Mouse (Mus musculus) Muller cell, postnatal 12 days (primary cell): Measurements from ENCODE around the gene Gm20532.
A peak's percentile ranks its signal among the peaks of the same experiment; 100 is the strongest.

Source experiments
- DNase-seq: peaks from one replicate; pipeline ENCODE4 v3.0.0-alpha.2; 2015; ENCODE audit errors: inconsistent ontology term

Gene Gm20532

DNA sequence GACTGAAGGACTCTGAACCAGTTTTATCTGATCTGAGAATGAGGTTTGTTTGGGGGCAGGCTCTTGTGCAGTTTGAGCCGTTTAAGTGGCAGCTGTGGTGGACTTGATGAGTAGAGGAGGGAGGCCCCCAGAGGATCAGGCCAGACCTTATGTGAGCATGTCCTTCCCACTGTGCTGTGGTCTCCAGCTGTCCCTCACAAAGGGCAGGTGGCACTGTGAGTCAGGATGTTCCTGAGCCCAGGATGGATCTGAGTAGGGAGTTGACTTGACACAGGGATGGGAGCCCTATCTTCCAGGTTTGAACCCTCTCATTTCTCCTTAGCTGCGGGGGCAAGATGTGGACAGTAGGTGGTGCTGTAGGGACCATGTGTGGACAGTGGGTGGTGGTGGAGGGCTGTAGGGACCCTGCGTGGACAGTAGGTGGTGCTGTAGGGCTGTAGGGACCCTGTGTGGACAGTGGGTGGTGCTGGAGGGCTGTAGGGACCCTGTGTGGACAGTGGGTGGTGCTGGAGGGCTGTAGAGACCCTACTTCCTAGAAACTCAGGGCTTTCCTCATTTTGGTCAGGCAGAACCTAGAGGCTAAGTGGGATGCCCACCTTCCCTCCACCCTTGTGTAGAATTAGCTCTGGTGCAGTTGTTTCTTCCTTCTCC lies 60.3 kb downstream of the Gm20532 start:
- DNase-seq: peak; percentile 92

DNA sequence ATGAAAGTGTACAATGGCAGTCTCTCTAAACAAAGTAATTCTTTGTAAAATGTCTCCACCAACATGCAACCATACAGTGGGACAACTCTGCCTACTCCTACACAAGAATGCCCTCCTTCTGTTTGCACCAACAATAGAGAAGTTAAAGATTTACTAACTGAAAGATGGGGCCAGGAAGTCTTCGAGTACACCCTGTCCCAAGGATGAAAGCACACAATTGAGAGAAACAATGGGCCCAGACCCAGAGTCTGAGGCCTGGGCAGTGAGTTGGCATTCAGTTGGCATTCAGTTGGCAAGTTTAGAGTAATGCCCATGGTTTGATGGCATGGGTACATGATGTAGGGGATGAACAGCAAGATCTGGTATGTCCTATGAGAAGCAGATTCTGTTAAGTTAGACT lies 68.2 kb downstream of the Gm20532 start:
- no peak for DNase-seq

DNA sequence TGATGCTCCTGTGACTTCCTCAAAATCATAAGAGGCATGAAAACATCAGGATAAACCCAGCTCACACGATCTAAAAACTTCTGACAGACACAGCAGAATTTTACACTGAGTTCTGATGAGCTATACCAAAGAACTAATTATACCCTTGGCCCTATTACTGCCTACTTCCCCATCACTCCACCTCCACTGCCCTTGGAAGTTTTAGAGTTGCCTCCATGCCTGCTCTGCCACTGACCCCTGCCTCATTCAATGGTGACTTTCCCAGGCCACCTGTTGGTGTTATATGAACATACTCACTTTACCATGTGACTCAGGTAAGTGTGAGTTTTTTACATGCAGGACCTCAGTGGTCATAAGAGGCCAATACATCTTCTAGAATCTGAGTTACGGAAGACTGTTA lies 71.0 kb downstream of the Gm20532 start:
- no peak for DNase-seq

DNA sequence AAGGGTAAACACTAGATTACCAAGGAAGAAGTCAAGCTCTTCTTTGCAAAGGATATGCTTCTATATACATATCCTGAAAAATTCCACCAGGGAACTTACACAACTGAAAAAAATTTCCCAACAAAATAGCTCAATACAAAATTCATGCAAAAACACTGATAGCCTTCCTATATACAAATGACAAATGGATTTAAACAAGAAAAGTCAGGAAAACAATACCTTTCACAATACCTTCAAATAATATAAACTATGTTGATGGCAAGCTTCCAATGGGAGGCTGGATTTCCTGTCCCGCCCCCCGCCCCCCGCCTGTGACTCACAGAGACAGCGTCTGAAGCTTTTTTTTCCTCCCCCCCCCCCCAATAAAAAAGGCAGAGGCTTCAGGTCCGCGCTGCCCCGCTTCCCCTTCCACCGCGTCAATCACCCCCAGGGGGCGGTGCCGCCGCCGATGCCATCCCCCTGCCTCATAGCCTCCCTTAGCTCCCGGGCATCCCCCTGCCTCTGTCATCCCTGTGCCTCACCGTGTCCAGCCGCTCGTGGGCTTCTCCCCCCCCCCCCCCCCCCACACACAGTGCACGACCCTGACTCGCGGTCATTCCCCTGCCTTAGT lies 74.8 kb downstream of the Gm20532 start:
- peak; percentile 50 for DNase-seq

DNA sequence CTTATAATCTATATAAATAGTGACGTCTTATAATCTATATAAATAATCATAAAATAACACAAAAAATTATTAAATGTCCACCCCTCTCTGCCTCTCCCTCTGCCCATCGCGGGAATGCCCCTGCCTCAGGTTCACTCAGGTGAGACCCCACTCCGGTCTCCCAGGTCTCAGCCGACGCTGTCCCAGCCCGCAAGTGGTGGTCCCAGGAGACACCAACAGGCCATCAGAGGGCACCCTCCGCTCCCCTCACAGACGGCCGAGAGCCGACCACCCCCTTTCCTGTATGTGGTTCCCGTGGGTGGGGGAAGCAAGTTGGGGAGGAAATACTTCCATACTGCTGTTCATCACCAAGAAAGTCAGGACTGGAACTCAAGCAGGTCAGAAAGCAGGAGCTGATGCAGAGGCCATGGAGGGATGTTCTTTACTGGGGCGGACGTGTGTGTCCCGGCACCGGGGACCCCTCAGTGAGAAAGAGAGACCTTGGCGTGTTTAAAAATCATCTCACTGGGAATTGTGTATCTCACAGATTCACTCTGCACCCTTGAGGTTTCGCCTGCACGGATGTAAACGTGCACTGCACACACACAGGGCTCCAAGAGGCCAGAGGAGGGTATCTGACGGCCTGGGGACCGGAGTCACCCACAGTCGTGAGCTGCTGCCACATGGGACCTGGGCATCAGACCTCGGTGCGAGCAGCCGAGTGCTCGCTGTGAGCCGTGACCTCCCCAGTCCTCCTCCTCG lies 75.5 kb downstream of the Gm20532 start:
- no peak for DNase-seq

DNA sequence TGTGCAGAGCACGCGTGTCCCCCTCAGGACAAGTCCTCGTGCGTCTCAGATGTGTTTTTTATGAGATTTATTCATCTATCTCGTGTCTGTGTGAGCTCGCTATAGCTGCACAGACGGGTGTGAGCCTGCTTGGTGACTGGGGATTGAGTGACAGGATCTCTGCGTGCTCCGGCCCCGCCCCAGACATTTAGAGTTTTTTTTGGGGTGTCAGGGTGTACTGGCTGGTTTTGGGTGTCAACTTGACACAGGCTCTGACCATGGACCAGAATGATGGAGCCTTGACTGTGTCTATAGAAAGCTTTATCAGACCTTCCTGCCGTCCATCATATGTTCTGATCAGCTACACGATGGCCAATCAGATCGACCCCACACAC lies 76.1 kb downstream of the Gm20532 start:
- DNase-seq: no peak

DNA sequence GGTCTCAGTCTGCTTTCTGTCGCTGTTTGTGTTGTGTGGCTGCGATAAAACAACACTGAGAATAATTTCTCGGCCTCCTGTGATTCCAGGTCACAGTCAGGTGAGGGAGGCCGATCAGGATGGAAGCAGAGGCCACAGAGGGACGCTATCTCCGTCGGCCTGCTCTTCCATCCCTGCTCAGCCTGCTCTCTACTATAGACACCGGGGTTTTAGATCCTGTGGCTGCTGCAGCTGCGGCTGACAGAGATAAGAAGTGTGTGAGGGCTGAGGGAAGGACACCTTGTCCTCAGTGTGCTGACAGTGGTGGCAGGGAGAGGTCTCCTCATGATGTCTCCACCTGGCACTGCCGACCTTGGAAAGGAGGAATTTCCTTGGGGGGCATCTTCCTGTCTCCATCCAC lies 76.7 kb downstream of the Gm20532 start:
- DNase-seq: no peak

DNA sequence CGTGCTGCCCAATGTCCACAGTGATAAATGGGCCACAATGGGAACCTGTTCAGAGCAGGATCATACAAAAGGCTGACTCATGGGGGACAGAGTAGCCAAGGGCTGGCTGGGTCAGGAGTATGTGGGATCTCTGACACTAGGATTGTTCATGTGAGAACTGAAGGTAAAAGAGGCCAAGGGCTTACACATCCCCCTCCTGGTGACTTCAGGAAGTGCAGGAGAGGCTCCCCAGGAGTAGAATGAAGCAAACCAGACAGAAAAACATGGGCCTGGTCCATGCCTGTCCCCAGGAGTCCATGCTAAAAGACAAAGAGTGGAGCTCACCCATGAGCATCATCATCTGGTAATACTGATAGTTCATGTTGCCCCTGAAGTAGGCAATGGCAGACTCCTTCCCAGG lies 77.1 kb downstream of the Gm20532 start:
- DNase-seq: peak; percentile 41

DNA sequence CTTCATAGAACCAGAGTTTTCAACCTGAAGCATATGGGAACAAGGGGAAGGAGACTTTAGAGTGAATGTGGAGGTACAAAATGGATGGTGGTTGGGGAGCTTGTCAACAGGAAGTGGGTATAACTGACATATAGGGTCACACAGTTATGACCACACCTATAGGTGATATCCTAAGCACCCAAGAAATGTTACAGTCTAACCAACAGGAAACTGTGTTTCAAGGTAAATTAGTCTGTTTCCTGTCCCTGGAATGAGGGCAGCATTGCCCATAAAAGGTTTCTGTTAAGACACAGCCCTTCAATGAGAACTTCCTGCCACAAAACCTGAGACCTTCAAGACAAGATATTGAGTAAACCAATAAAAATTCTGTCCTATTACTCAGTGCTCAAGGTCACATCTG lies 82.3 kb downstream of the Gm20532 start:
- DNase-seq: no peak

DNA sequence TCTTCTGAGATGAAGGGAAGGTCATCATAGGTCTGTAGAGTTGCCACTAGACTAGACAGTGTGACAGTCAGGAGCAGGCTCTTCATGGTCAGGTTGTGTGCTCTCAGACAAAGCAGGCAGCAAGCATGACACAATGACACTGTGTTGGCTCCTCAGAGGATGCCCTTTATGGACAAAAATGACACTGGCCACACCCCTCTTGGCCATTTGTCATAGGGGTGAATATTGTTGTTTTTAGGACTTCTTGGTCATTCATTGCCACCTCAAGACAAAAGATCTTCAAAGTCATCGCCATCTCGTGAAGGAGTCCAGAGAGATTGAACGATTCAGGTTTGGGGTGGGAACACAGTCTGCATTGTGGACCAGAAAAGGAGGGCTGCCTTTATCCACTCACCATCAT lies 84.7 kb downstream of the Gm20532 start, which contains the start of gene Lcn4:
Gene Lcn4 (minus strand): TSS at position 101 of the 400 bp plus-strand sequence.
- no peak for DNase-seq
